Comparison of ENCODE assay signal across 8 mouse cellular contexts in genomic region chr9:21525937-21526633, GRCm38 (mm10). TPM values are rescaled to one million over a fixed set of nuclear protein-coding genes. Genes with fewer than 3 reads are reported as not detected.
DNase-seq lines count a peak whose midpoint lies in the region; ATAC-seq lines count a peak whose summit lies in the region.

TSS of gene AB124611 (plus strand) at chr9:21526176.

- no peaks in the 10 kb centered on the region for H3K36me3 ChIP-seq in heart, embryonic 14.5 days (ENCODE audit: control insufficient read depth, insufficient read depth, low read length)
- H3K36me3 ChIP-seq in hindbrain, embryonic 14.5 days (replicated peaks; ENCODE audit: control insufficient read depth, insufficient read depth) = no peaks in the 10 kb centered on the region

- H3K27me3 ChIP-seq in heart, embryonic 14.5 days (ENCODE audit: control insufficient read depth, insufficient read depth, low read length) = no peaks in the 10 kb centered on the region
- no peaks in the 10 kb centered on the region for H3K27me3 ChIP-seq in hindbrain, embryonic 14.5 days (ENCODE audit: control insufficient read depth, insufficient read depth, low read length)

- H3K9ac ChIP-seq in heart, embryonic 14.5 days (ENCODE audit: low read length) = 0 out of 2 replicates have a peak within 1 kb of the TSS, but pooled peaks have one; percentile 13
- no peak within 1 kb of the TSS for H3K9ac ChIP-seq in hindbrain, embryonic 14.5 days

- H3K27ac ChIP-seq in heart, embryonic 14.5 days (replicated peaks in 1 of 2; ENCODE audit: control insufficient read depth in 1 of 2, insufficient read depth in 1 of 2, low read depth in 2 of 2, low read length in 2 of 2) = no peak within 1 kb of the TSS
- H3K27ac ChIP-seq in hindbrain, embryonic 14.5 days = no peak within 1 kb of the TSS

- H3K4me2 ChIP-seq in heart, embryonic 14.5 days (ENCODE audit: low read length) = no peak within 1 kb of the TSS
- H3K4me2 ChIP-seq in hindbrain, embryonic 14.5 days (replicated peaks) = no peak within 1 kb of the TSS

- WGBS in heart, embryonic 14.5 days = 48% methylated on average over 14 of the region's 14 CpGs
- WGBS in hindbrain, embryonic 14.5 days = 71% methylated on average over 14 of the region's 14 CpGs

- H3K4me1 ChIP-seq in heart, embryonic 14.5 days (ENCODE audit: control insufficient read depth in 2 of 2, insufficient read depth in 2 of 2, low read length in 2 of 2) = peaks cover 0 to 4% of the 10 kb centered on the region in 2 experiments; a peak in 1 of 4 replicates
- no peaks in the 10 kb centered on the region for H3K4me1 ChIP-seq in hindbrain, embryonic 14.5 days (replicated peaks; ENCODE audit: control insufficient read depth, insufficient read depth, low read length)

- H3K9me3 ChIP-seq in heart, embryonic 14.5 days (ENCODE audit: control insufficient read depth, low read length) = no peaks in the 10 kb centered on the region
- H3K9me3 ChIP-seq in hindbrain, embryonic 14.5 days (ENCODE audit: control insufficient read depth, low read length) = no peaks in the 10 kb centered on the region

- intact Hi-C loops in left cerebral cortex, postnatal 36 days (cut with DNase I) = no loop called here

- peak; percentile 63 to 68 for DNase-seq in spleen, adult 18-20 months
- no peak for DNase-seq in spleen, adult 12 weeks (ENCODE audit: low spot score)
- peak; percentile 56 to 61 for DNase-seq in thymus, postnatal 36 days
- DNase-seq in yolk sac, embryonic 10.5 days (ENCODE audit: low spot score) = no peak
- no peak for DNase-seq in hindbrain, embryonic 14.5 days (ENCODE audit: low spot score)
- DNase-seq in left cerebral cortex, postnatal 36 days (ENCODE audit: low spot score in 2 of 2) = no peak

- H3K4me3 ChIP-seq in heart, embryonic 14.5 days (ENCODE audit: control insufficient read depth in 1 of 2, insufficient read depth in 1 of 2, low read depth in 1 of 2, low read length in 2 of 2) = no peak within 1 kb of the TSS
- no peak within 1 kb of the TSS for H3K4me3 ChIP-seq in hindbrain, embryonic 14.5 days (replicated peaks; ENCODE audit: low read length)

- no peak for ATAC-seq in heart, embryonic 14.5 days (ENCODE audit: insufficient number of reproducible peaks, insufficient read depth, low FRiP score, low read depth)
- ATAC-seq in megakaryocyte progenitor cell, adult 5-6 weeks (replicated peaks; ENCODE audit: poor library complexity) = peak; percentile 77
- ATAC-seq in hindbrain, embryonic 14.5 days (ENCODE audit: low FRiP score) = no peak

RNA-seq across cellular contexts. Expression of gene AB124611, which starts in this region (rescaled TPM):
- polyA plus RNA-seq in heart, embryonic 14.5 days (2014; fragmentation: Nextera tagmentation; extraction: Ambion mirVana) = 2.4 and 2.9 TPM in 2 replicates
- total RNA-seq in megakaryocyte progenitor cell, adult 5-6 weeks (2015) = 17.9 and 28.6 TPM in 2 replicates
- total RNA-seq in megakaryocyte progenitor cell, adult 5-6 weeks (2017) = 29.6 and 45.9 TPM in 2 replicates
- polyA plus RNA-seq in hindbrain, embryonic 14.5 days (2014; fragmentation: Nextera tagmentation; extraction: Ambion mirVana) = 0.99 and 2.0 TPM in 2 replicates
- under 1 TPM in 1 of 2 experiments, not detected in 1; 0.34 TPM for total RNA-seq in left cerebral cortex, postnatal 36 days (2021)

Comparison
In these comparisons a context has a peak if more than half of its experiments do, and no peak if none do; other contexts are left out.
1. RNA of gene AB124611 (total RNA-seq): 17.9 to 45.9 TPM in megakaryocyte progenitor cell, adult 5-6 weeks; 0.34 TPM in left cerebral cortex, postnatal 36 days; every median in the first group is over 10 times any median in the second.
2. DNase-seq: peak in spleen, adult 18-20 months (2 of 2) and thymus, postnatal 36 days (2 of 2); none in spleen, adult 12 weeks (single experiment), yolk sac, embryonic 10.5 days (single experiment), hindbrain, embryonic 14.5 days (single experiment) and left cerebral cortex, postnatal 36 days (0 of 2).